Mouse (Mus musculus) forebrain, postnatal 0 days (tissue): ENCODE results near the gene Tff3. TPM values are rescaled to one million over a fixed set of nuclear protein-coding genes. Genes with fewer than 3 reads are reported as not detected.

ENCODE experiments used
- ATAC-seq: fragments of 200-750 bp; cut with Nextera tagmentation; 2 replicates; pipeline ENCODE4 v1.8.0; 2017; ENCODE audit warnings: mild to moderate bottlenecking, moderate library complexity
- DNase-seq: peaks from one replicate; pipeline ENCODE4 v3.0.0-alpha.2; 2015
- H3K27ac ChIP-seq: fragments of 300-500 bp; sonication (generic); 2 replicates; pipeline ENCODE4 v1.5.1; 2014; ENCODE audit warnings: low read depth, mild to moderate bottlenecking, antibody characterized with exemption, low read length, moderate library complexity, mixed read lengths
- H3K27me3 ChIP-seq: fragments of 300-500 bp; sonication (generic); 2 replicates; pipeline ENCODE4 v1.6.1; 2014; ENCODE audit warnings: mild to moderate bottlenecking, low read length, mixed read lengths; ENCODE audit not compliant: insufficient read depth
- H3K36me3 ChIP-seq: fragments of 300-500 bp; sonication (generic); 2 replicates; pipeline ENCODE4 v1.6.1; 2014; ENCODE audit warnings: mild to moderate bottlenecking, moderate library complexity; ENCODE audit not compliant: insufficient read depth
- H3K4me1 ChIP-seq: fragments of 300-500 bp; sonication (generic); 2 replicates; pipeline ENCODE4 v1.6.1; 2014; ENCODE audit warnings: antibody characterized with exemption; ENCODE audit not compliant: insufficient read depth
- H3K4me2 ChIP-seq: fragments of 300-500 bp; sonication (generic); 2 replicates; pipeline ENCODE4 v1.6.1; 2014; ENCODE audit warnings: low read depth, mild to moderate bottlenecking, moderate library complexity
- H3K4me3 ChIP-seq: fragments of 300-500 bp; sonication (generic); 2 replicates; pipeline ENCODE4 v1.5.1; 2014; ENCODE audit warnings: low read depth, low read length, mixed read lengths
- H3K9ac ChIP-seq: fragments of 300-500 bp; sonication (generic); 2 replicates; pipeline ENCODE4 v1.6.1; 2014; ENCODE audit warnings: mild to moderate bottlenecking
- H3K9me3 ChIP-seq: fragments of 300-500 bp; sonication (generic); 2 replicates; pipeline ENCODE4 v1.6.1; 2016; ENCODE audit warnings: low read length
- CTCF ChIP-seq: sonication (generic); IDR thresholded peaks from 2 replicates; pipeline ENCODE4 v1.5.1; 2016; ENCODE audit warnings: antibody characterized with exemption, control low read depth, low read depth
- WGBS: fragments of 180-500 bp; shearing (Covaris S2); extraction: QIAGEN DNeasy Blood & Tissue Kit; methylation state at CpG from one replicate; pipeline ENCODE4 v1.1.7; 2014; 5-methylcytosine and 5-hydroxymethylcytosine counted together
- polyA plus RNA-seq: library from polyadenylated mRNA; unstranded; fragments of >200 nt; fragmentation: Nextera tagmentation; extraction: Ambion mirVana; gene quantifications from 2 replicates; pipeline ENCODE4 v1.2.1, GENCODE M21; 2015
- total RNA-seq: library from RNA; depleted of rRNA; stranded (reverse); fragments of >200 nt; gene quantifications from 2 replicates; pipeline ENCODE4 v1.2.3, GENCODE M21; 2014

Gene Tff3
- total and polyA plus RNA-seq, 2 experiments from 2014 or later: 0.35 TPM; not detected in 1

- Histone ChIP-seq H3K9ac (no peak overlapping the region), H3K36me3 (peaks cover 41% of the 10 kb centered on the region), H3K9me3 (no peaks in the 10 kb centered on the region), H3K27ac (no peak overlapping the region), H3K4me3 (no peak overlapping the region), H3K27me3 (no peaks in the 10 kb centered on the region), H3K4me2 (no peak overlapping the region), H3K4me1 (no peaks in the 10 kb centered on the region)
- DNase-seq (no peak), ATAC-seq (no peak)
- TF ChIP-seq CTCF: no peak
- 76% methylated on average over 8 of the region's 8 CpGs for WGBS
These were observed 25.6 kb downstream of the Tff3 start for GRCm38 (mm10) chr17:31103823-31104222.

DNA sequence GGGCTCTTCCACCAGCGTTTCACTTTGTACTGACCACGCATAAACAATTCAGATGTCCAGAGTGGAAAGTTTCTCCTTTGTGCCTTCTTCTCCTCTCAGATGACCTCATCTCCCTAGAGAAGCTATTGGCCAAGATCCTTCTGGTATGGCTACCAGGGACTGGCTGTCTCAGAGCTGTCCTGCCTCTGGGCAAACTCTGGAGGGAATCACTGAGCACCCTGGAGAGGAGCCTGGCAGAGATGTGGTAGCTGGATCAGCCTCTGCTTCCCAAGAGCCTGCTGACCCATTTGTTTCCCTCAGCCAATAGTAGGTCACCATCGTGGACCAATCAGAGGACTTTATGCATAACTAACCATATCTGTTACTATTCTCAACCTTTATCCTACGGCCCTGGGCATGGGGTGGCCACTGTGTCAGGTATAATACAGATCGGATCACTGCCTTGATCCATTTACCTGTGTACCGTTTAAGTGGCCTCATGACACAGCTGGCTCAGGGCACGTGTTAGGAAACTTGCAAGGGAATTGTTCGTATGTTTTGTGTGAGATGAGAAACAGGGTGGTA is 26.4 kb downstream of the Tff3 start:
- WGBS: 88% methylated on average over 8 of the region's 8 CpGs

GRCm38 (mm10) chr17:31098788-31099187 is 30.7 kb downstream of the Tff3 start:
- H3K36me3 ChIP-seq: peaks cover 23% of the 10 kb centered on the region
- no peak overlapping the region for H3K4me2 ChIP-seq
- TF ChIP-seq CTCF: no peak
- no peaks in the 10 kb centered on the region for H3K9me3 ChIP-seq
- H3K9ac ChIP-seq: no peak overlapping the region
- DNase-seq: no peak
- H3K4me3 ChIP-seq: no peak overlapping the region
- 91% methylated on average over 5 of the region's 5 CpGs for WGBS
- no peaks in the 10 kb centered on the region for H3K27me3 ChIP-seq
- H3K27ac ChIP-seq: no peak overlapping the region
- H3K4me1 ChIP-seq: no peaks in the 10 kb centered on the region
- no peak for ATAC-seq

More for the DNA sequence above, 26.4 kb downstream of the Tff3 start:
- DNase-seq (no peak), ATAC-seq (no peak)
- Histone ChIP-seq H3K27ac (no peak overlapping the region), H3K4me2 (no peak overlapping the region), H3K27me3 (no peaks in the 10 kb centered on the region), H3K9ac (no peak overlapping the region), H3K36me3 (peaks cover 33% of the 10 kb centered on the region), H3K9me3 (no peaks in the 10 kb centered on the region), H3K4me3 (no peak overlapping the region), H3K4me1 (no peaks in the 10 kb centered on the region)
- TF ChIP-seq CTCF: no peak

DNA sequence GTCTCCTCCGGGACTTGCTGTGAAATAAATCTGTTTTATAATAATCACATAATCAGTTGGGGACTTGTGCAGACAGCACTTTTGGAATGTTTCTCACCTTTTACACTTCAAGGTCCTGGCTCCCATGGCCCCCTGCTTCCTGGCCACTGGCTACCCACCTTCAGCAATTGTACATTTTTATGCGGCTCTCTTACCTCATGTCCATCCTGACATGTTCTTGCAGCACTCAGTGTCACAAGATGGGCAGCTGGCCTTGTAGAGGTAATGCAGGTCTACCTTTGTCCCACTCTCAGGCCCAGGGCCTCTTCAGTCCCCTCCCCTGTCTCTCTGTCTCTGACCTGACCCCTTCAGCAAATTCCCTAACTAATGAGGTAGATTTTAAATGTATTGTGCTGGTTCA is 32.6 kb downstream of the Tff3 start:
- H3K9me3 ChIP-seq: no peaks in the 10 kb centered on the region

DNA sequence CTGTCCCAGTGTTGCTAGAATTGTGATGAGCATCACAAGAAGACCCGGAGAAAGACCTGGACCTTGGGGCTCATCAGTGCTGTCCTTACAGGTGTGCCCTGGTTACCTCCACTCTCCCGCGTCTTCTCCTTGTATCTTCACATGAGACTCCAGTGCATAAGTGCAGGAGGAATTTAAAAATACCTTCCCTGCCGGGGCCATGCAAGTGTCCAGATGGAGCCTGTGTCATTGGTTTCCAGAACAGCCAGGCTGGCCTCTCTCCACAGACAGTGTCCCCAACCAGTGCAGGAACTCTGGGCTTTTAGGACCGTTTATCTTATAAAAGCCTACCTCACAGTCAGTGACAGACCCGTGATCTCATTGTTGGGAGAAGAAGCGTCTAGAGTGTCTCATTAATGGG is 33.9 kb downstream of the Tff3 start:
- Histone ChIP-seq H3K9me3 (no peaks in the 10 kb centered on the region), H3K4me3 (no peak overlapping the region), H3K9ac (no peak overlapping the region), H3K4me1 (peaks cover 8% of the 10 kb centered on the region), H3K27me3 (no peaks in the 10 kb centered on the region), H3K36me3 (peaks cover 19% of the 10 kb centered on the region; the same call in 1 of the 2 replicates), H3K27ac (no peak overlapping the region), H3K4me2 (no peak overlapping the region)
- no peak for TF ChIP-seq CTCF
- 81% methylated on average over 7 of the region's 7 CpGs for WGBS
- no peak for ATAC-seq
- no peak for DNase-seq

More for the DNA sequence above, 32.6 kb downstream of the Tff3 start:
- H3K4me2 ChIP-seq: no peak overlapping the region
- H3K9ac ChIP-seq: no peak overlapping the region
- DNase-seq (no peak), ATAC-seq (no peak)
- no peak for TF ChIP-seq CTCF
- WGBS: 98% methylated on average over 2 of the region's 2 CpGs
- H3K27ac ChIP-seq: no peak overlapping the region
- H3K36me3 ChIP-seq: peaks cover 20% of the 10 kb centered on the region; the same call in 1 of the 2 replicates
- H3K4me1 ChIP-seq: no peaks in the 10 kb centered on the region
- H3K27me3 ChIP-seq: no peaks in the 10 kb centered on the region
- H3K4me3 ChIP-seq: no peak overlapping the region

DNA sequence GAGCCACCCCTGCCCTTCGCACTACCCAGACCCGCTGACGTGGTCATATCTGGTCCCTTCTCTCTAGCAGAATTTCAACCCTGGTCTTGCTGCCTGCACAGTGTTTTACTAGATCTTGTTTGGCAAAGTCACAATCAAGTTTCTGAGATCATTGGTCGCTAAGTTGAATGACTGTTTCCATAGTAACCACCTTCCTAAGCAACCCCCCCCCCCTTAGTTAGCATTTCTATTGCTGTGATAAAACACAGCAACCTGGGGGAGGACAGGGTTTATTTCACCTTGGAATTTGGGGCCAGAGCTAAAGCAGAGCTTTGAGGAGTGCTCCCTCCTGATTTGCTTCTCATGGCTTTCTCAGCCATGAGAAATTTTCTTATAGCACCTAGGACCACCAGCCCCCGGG is 34.7 kb downstream of the Tff3 start:
- ATAC-seq: no peak

GRCm38 (mm10) chr17:31091023-31091735 is 38.3 kb downstream of the Tff3 start:
- H3K4me2 ChIP-seq: no peak overlapping the region
- TF ChIP-seq CTCF: no peak
- ATAC-seq (peak; percentile 41), DNase-seq (peak; percentile 11)
- H3K36me3 ChIP-seq: peaks cover 10% of the 10 kb centered on the region; the same call in 1 of the 2 replicates
- no peaks in the 10 kb centered on the region for H3K27me3 ChIP-seq
- no peak overlapping the region for H3K4me3 ChIP-seq
- H3K4me1 ChIP-seq: peaks cover 17% of the 10 kb centered on the region
- H3K27ac ChIP-seq: peak overlapping the region; percentile 54; the same call in 1 of the 2 replicates
- 39% methylated on average over 13 of the region's 13 CpGs for WGBS
- H3K9me3 ChIP-seq: no peaks in the 10 kb centered on the region
- no peak overlapping the region for H3K9ac ChIP-seq

More for the DNA sequence above, 34.7 kb downstream of the Tff3 start:
- Histone ChIP-seq H3K27me3 (no peaks in the 10 kb centered on the region), H3K4me3 (no peak overlapping the region), H3K9me3 (no peaks in the 10 kb centered on the region), H3K4me2 (no peak overlapping the region), H3K9ac (no peak overlapping the region), H3K36me3 (peaks cover 13% of the 10 kb centered on the region; the same call in 1 of the 2 replicates), H3K27ac (no peak overlapping the region), H3K4me1 (peaks cover 12% of the 10 kb centered on the region)
- no peak for DNase-seq
- TF ChIP-seq CTCF: no peak
- 47% methylated on average over 5 of the region's 5 CpGs for WGBS
